Mouse (Mus musculus): ENCODE results near the gene Arl8a.
"Not testable (repeated sequence)": the region's sequence is repeated elsewhere in the genome, so short reads cannot be mapped to it uniquely, and the experiment has no call there.

The Arl8a gene

GRCm38 (mm10) chr1:135170299-135170698 lies 23.7 kb downstream of the Arl8a start:
- DNase-seq = no peak

- no peak for DNase-seq
Measured at GRCm38 (mm10) chr1:135171202-135171601, 24.6 kb downstream of the Arl8a start.

GRCm38 (mm10) chr1:135171984-135172383 lies 25.4 kb downstream of the Arl8a start:
- peak; percentile 68 to 81 for DNase-seq

GRCm38 (mm10) chr1:135173311-135173710 lies 26.7 kb downstream of the Arl8a start:
- DNase-seq = no peak

GRCm38 (mm10) chr1:135175176-135175575 lies 28.6 kb downstream of the Arl8a start:
- DNase-seq = no peak

GRCm38 (mm10) chr1:135177724-135178123 lies 31.1 kb downstream of the Arl8a start:
- DNase-seq = no peak

- no peak for DNase-seq
Measured at GRCm38 (mm10) chr1:135178863-135179262, 32.2 kb downstream of the Arl8a start.

- no peak for DNase-seq
Measured at GRCm38 (mm10) chr1:135180830-135181229, 34.2 kb downstream of the Arl8a start.

- DNase-seq = no peak
Measured at GRCm38 (mm10) chr1:135181275-135181674, 34.7 kb downstream of the Arl8a start.

GRCm38 (mm10) chr1:135181880-135182623 lies 35.4 kb downstream of the Arl8a start:
- DNase-seq = peak; percentile 66 to 76

GRCm38 (mm10) chr1:135182975-135183374 lies 36.4 kb downstream of the Arl8a start:
- DNase-seq = no peak

GRCm38 (mm10) chr1:135183448-135183847 lies 36.8 kb downstream of the Arl8a start:
- no peak for DNase-seq

GRCm38 (mm10) chr1:135183941-135184570 lies 37.4 kb downstream of the Arl8a start:
- DNase-seq = no peak

GRCm38 (mm10) chr1:135185936-135186335 lies 39.3 kb downstream of the Arl8a start:
- DNase-seq = no peak

GRCm38 (mm10) chr1:135186427-135186826 lies 39.8 kb downstream of the Arl8a start:
- peak; percentile 56 to 62 for DNase-seq

- not testable (repeated sequence) for DNase-seq
Measured at GRCm38 (mm10) chr1:135187016-135187415, 40.4 kb downstream of the Arl8a start.

- peak in 1 of 2 experiments; percentile 59 for DNase-seq
Measured at GRCm38 (mm10) chr1:135188197-135188596, 41.6 kb downstream of the Arl8a start.

GRCm38 (mm10) chr1:135189186-135189585 lies 42.6 kb downstream of the Arl8a start:
- DNase-seq = no peak

- peak; percentile 72 to 80 for DNase-seq
Measured at GRCm38 (mm10) chr1:135194335-135194734, 47.7 kb downstream of the Arl8a start.

GRCm38 (mm10) chr1:135195907-135196440 lies 49.4 kb downstream of the Arl8a start:
- DNase-seq = no peak

- DNase-seq = no peak
Measured at GRCm38 (mm10) chr1:135198412-135198811, 51.8 kb downstream of the Arl8a start.

- DNase-seq = no peak
Measured at GRCm38 (mm10) chr1:135199014-135199819, 52.6 kb downstream of the Arl8a start.

- DNase-seq = no peak
Measured at GRCm38 (mm10) chr1:135200400-135200799, 53.8 kb downstream of the Arl8a start.
